Mouse (Mus musculus): ENCODE measurements around the gene Morc4. TPM values are rescaled to one million over a fixed set of nuclear protein-coding genes. Genes with fewer than 3 reads are reported as not detected.

Morc4 gene
- total and polyA plus RNA-seq, 2 experiments, result 2.0 to 2.3 TPM

DNA sequence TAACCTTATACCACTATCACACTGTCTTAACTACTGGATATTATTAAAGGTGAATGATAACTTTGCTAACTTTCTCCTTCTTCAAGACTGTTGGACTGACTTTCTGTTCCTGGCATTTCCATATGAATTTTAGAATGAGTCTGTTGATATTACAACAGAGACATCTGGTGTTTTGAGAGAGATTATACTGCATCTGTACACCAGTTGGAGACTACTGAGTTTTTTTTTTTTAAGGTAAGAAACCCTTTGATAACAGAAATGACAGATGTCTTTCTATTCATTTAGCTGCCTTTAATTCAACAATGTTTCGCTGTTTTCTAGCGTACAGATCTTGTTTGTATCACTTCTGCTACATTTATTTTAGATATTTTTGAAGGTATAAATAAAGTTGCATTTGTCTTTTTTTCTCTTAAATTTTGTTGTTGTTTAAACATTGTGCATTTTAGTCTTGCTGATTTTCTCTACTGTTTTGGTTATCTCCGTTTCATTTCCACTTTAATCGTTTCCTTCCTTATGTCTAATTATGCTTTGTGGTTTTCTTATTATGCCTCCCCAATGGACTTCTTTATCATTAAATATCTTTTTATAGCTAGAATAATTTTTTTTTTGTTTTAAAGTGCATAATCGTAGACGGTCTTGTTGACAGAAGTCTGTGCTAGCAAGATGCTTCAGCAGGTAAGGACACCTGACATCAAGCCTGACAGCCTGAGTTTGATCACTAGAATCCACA is 42.9 kb downstream of the Morc4 start:
- no peak for DNase-seq (ENCODE audit: extremely low read depth, low read depth, low spot score)
- H3K4me1 ChIP-seq (ENCODE audit: control insufficient read depth, insufficient read depth, low read length), result no peaks in the 10 kb centered on the region
- no peaks in the 10 kb centered on the region for H3K79me2 ChIP-seq (ENCODE audit: control insufficient read depth, insufficient read depth, low read length)
- no peak for TF ChIP-seq POLR2A (IDR thresholded peaks at IDR 0.05; ENCODE audit: extremely low read depth, insufficient read depth, low read length)
- no peak for TF ChIP-seq CTCF (IDR thresholded peaks at IDR 0.05; ENCODE audit: low read depth, low read length)
- H3K36me3 ChIP-seq (ENCODE audit: control insufficient read depth, insufficient read depth, low read length), result no peaks in the 10 kb centered on the region
- no peak overlapping the region for H3K4me3 ChIP-seq (ENCODE audit: insufficient read depth, low read depth, low read length)
- H3K27me3 ChIP-seq (ENCODE audit: control insufficient read depth, insufficient read depth, low read length), result no peaks in the 10 kb centered on the region
- no peak overlapping the region for H3K27ac ChIP-seq (replicated peaks; ENCODE audit: insufficient read depth, low read depth, low read length)
- H3K9ac ChIP-seq (ENCODE audit: low read depth, low read length), result no peak overlapping the region
- WGBS, result 89% methylated on average over 6 of the region's 6 CpGs

DNA sequence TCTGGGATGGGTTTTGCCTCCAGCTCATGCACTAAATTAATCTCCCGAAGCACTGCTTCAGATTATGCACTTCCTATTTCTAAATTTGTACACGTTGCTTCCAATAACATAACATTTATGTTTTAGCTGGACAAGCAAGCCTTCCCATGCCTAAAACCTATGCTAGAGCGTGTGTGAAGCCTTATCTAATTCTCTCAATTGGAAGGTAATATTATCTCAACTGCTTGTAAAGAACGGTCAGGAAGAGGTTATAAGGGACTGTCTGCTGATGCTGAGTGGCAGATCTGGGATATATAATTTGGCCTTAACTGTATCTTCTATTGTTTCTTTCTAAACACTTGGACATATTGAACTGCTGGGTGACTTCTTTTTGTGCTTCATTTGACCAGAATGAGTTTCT is 44.6 kb downstream of the Morc4 start:
- TF ChIP-seq POLR2A (IDR thresholded peaks at IDR 0.05; ENCODE audit: extremely low read depth, insufficient read depth, low read length) (no peak), CTCF (IDR thresholded peaks at IDR 0.05; ENCODE audit: low read depth, low read length) (no peak)
- no peaks in the 10 kb centered on the region for H3K27me3 ChIP-seq (ENCODE audit: control insufficient read depth, insufficient read depth, low read length)
- no peak overlapping the region for H3K9ac ChIP-seq (ENCODE audit: low read depth, low read length)
- no peaks in the 10 kb centered on the region for H3K36me3 ChIP-seq (ENCODE audit: control insufficient read depth, insufficient read depth, low read length)
- no peak for DNase-seq (ENCODE audit: extremely low read depth, low read depth, low spot score)
- no peak overlapping the region for H3K4me3 ChIP-seq (ENCODE audit: insufficient read depth, low read depth, low read length)
- no peak overlapping the region for H3K27ac ChIP-seq (replicated peaks; ENCODE audit: insufficient read depth, low read depth, low read length)
- H3K79me2 ChIP-seq (ENCODE audit: control insufficient read depth, insufficient read depth, low read length), result no peaks in the 10 kb centered on the region
- H3K4me1 ChIP-seq (ENCODE audit: control insufficient read depth, insufficient read depth, low read length), result no peaks in the 10 kb centered on the region
- WGBS, result 86% methylated on average over 4 of the region's 4 CpGs

DNA sequence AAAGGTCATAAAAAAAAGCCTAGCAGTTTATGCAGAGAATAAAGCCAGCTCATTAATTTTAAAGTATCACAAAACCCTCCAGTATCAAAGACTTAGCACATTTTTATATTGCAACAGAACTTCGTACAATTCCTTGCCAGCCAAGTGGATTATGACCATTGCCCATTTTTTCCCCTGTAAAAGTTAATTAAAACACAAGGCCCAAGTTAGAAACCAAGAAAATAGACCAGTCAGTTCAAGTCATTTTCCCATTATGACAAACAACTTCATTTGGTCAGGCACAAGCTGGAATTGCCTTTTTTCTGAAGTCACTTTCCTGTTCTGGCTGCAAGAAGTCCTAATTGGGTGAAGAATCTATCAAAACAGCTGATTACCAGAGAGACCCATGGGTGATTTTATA is 46.1 kb downstream of the Morc4 start:
- Histone ChIP-seq H3K27me3 (ENCODE audit: control insufficient read depth, insufficient read depth, low read length) (no peaks in the 10 kb centered on the region), H3K4me1 (ENCODE audit: control insufficient read depth, insufficient read depth, low read length) (no peaks in the 10 kb centered on the region), H3K27ac (replicated peaks; ENCODE audit: insufficient read depth, low read depth, low read length) (no peak overlapping the region), H3K9ac (ENCODE audit: low read depth, low read length) (no peak overlapping the region), H3K79me2 (ENCODE audit: control insufficient read depth, insufficient read depth, low read length) (no peaks in the 10 kb centered on the region), H3K36me3 (ENCODE audit: control insufficient read depth, insufficient read depth, low read length) (no peaks in the 10 kb centered on the region), H3K4me3 (ENCODE audit: insufficient read depth, low read depth, low read length) (no peak overlapping the region)
- DNase-seq (ENCODE audit: extremely low read depth, low read depth, low spot score), result peak; percentile 27
- 29% methylated on average over 1 of the region's 1 CpGs for WGBS
- TF ChIP-seq CTCF (IDR thresholded peaks at IDR 0.05; ENCODE audit: low read depth, low read length) (no peak), POLR2A (IDR thresholded peaks at IDR 0.05; ENCODE audit: extremely low read depth, insufficient read depth, low read length) (no peak)

DNA sequence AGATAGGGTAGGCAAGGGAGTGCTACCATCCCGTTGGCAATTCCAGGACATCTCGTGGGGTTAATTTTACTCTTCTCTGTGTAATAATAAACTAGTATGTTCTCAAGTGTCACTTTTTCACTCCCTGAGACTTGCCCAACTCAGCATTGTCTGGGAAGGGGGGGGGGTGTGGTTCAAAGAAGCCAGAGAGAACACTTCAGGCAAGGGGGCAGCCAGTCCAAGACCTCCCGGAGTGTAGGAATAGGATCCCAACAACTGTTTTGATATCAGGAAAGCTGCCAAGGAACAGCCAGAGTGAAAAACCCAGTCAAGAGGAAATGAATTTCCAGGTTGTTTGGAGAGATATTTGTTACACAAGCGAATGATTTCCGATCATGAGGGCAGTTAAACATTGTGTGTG is 56.3 kb downstream of the Morc4 start:
- H3K27ac ChIP-seq (replicated peaks; ENCODE audit: insufficient read depth, low read depth, low read length), result no peak overlapping the region
- no peak overlapping the region for H3K4me3 ChIP-seq (ENCODE audit: insufficient read depth, low read depth, low read length)
- H3K79me2 ChIP-seq (ENCODE audit: control insufficient read depth, insufficient read depth, low read length), result peaks cover 3% of the 10 kb centered on the region; the same call in 1 of the 2 replicates
- no peak overlapping the region for H3K9ac ChIP-seq (ENCODE audit: low read depth, low read length)
- H3K36me3 ChIP-seq (ENCODE audit: control insufficient read depth, insufficient read depth, low read length), result no peaks in the 10 kb centered on the region; the same call in 1 of the 2 replicates
- H3K4me1 ChIP-seq (ENCODE audit: control insufficient read depth, insufficient read depth, low read length), result 0 out of 2 replicates have a peak, but pooled peaks cover 3% of the 10 kb centered on the region
- 37% methylated on average over 5 of the region's 5 CpGs for WGBS
- no peak for DNase-seq (ENCODE audit: extremely low read depth, low read depth, low spot score)
- TF ChIP-seq POLR2A (IDR thresholded peaks at IDR 0.05; ENCODE audit: extremely low read depth, insufficient read depth, low read length) (no peak), CTCF (IDR thresholded peaks at IDR 0.05; ENCODE audit: low read depth, low read length) (no peak)
- H3K27me3 ChIP-seq (ENCODE audit: control insufficient read depth, insufficient read depth, low read length), result no peaks in the 10 kb centered on the region

DNA sequence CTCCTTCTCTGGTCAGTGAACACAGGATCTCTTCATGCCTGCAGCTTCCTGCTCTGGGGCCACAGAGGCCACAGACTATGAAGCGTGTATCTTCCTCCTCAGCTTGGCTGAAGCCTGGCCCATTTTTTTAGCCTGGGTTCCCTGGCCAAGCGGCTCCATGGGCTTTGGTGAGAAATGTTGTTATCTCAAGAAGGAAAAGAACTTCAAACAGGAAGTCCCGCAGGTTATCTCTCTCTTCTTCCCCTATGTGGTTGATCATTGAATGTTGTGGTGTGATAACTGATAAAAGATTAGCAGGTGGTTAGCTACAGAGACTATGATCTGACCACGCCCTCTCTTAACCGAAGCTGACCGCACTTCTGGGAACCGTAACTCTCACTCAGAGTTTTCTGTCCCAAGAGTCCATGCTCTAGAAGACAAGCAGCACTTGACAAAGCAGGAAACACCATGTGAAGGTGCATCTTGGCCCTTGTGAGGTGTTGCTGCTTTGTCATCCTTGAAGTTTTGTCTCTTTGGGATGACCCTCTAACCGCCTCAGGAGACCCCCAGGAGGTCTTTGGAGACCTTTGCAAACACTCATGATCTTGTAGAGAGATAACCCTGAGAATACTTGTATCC is 57.4 kb downstream of the Morc4 start:
- Histone ChIP-seq H3K79me2 (ENCODE audit: control insufficient read depth, insufficient read depth, low read length) (peaks cover 3% of the 10 kb centered on the region; the same call in 1 of the 2 replicates), H3K27me3 (ENCODE audit: control insufficient read depth, insufficient read depth, low read length) (no peaks in the 10 kb centered on the region), H3K9ac (ENCODE audit: low read depth, low read length) (no peak overlapping the region), H3K27ac (replicated peaks; ENCODE audit: insufficient read depth, low read depth, low read length) (no peak overlapping the region), H3K4me3 (ENCODE audit: insufficient read depth, low read depth, low read length) (no peak overlapping the region), H3K36me3 (ENCODE audit: control insufficient read depth, insufficient read depth, low read length) (no peaks in the 10 kb centered on the region; the same call in 1 of the 2 replicates), H3K4me1 (ENCODE audit: control insufficient read depth, insufficient read depth, low read length) (0 out of 2 replicates have a peak, but pooled peaks cover 3% of the 10 kb centered on the region)
- DNase-seq (ENCODE audit: extremely low read depth, low read depth, low spot score), result no peak
- 58% methylated on average over 8 of the region's 8 CpGs for WGBS
- TF ChIP-seq POLR2A (IDR thresholded peaks at IDR 0.05; ENCODE audit: extremely low read depth, insufficient read depth, low read length) (no peak), CTCF (IDR thresholded peaks at IDR 0.05; ENCODE audit: low read depth, low read length) (no peak)

Data from liver, adult 2 months (tissue).